ENCODE assay signal across 10 mouse cellular contexts in genomic region chr8:22091568-22091967, GRCm38 (mm10). TPM values are rescaled to one million over a fixed set of nuclear protein-coding genes. Genes with fewer than 3 reads are reported as not detected.
DNase-seq lines count a peak whose midpoint lies in the region; ATAC-seq and TF ChIP-seq lines count a peak whose summit lies in the region.
"Had no signal": no experiment of that assay in that cellular context is flagged by ENCODE, and none has a peak within 500 bp of the region (broad histone marks: within the 10 kb centered on the region; RNA-seq: fewer than 3 reads in every experiment).

No protein-coding gene starts in this region.

- no peak for TF ChIP-seq CTCF in thymus, adult 2 months (IDR thresholded peaks at IDR 0.05; ENCODE audit: borderline replicate concordance, control insufficient read depth, extremely low read depth, insufficient read depth, low read length, poor library complexity)

- TF ChIP-seq POLR2A in thymus, adult 2 months (IDR thresholded peaks at IDR 0.05; ENCODE audit: control insufficient read depth, extremely low read depth, insufficient read depth, low read length, poor library complexity), result no peak

- H3K36me3 ChIP-seq in hindbrain, embryonic 14.5 days (replicated peaks; ENCODE audit: control insufficient read depth, insufficient read depth), result no peaks in the 10 kb centered on the region
- H3K36me3 ChIP-seq in hindbrain, embryonic 13.5 days, result no peaks in the 10 kb centered on the region
- no peaks in the 10 kb centered on the region for H3K36me3 ChIP-seq in thymus, adult 2 months (ENCODE audit: control insufficient read depth, insufficient read depth, low read length)
- no peaks in the 10 kb centered on the region for H3K36me3 ChIP-seq in embryonic facial prominence, embryonic 10.5 days (replicated peaks)
- H3K36me3 ChIP-seq: neural tube, embryonic 13.5 days had no signal

- H3K4me2 ChIP-seq in hindbrain, embryonic 14.5 days (replicated peaks), result no peak overlapping the region
- no peak overlapping the region for H3K4me2 ChIP-seq in hindbrain, embryonic 13.5 days
- H3K4me2 ChIP-seq: neural tube, embryonic 13.5 days had no signal

- no peak overlapping the region for H3K9ac ChIP-seq in hindbrain, embryonic 14.5 days
- H3K9ac ChIP-seq in hindbrain, embryonic 13.5 days, result no peak overlapping the region
- H3K9ac ChIP-seq: neural tube, embryonic 13.5 days had no signal

- H3K27ac ChIP-seq in hindbrain, embryonic 14.5 days, result no peak overlapping the region
- H3K27ac ChIP-seq in hindbrain, embryonic 13.5 days, result no peak overlapping the region
- H3K27ac ChIP-seq in thymus, adult 2 months (ENCODE audit: control insufficient read depth, insufficient read depth, low read length), result no peak overlapping the region
- H3K27ac ChIP-seq in embryonic facial prominence, embryonic 10.5 days (replicated peaks), result no peak overlapping the region
- H3K27ac ChIP-seq: neural tube, embryonic 13.5 days had no signal

- 49% methylated on average over 8 of the region's 8 CpGs for WGBS in hindbrain, embryonic 14.5 days
- WGBS in hindbrain, embryonic 13.5 days, result 50% methylated on average over 8 of the region's 8 CpGs
- WGBS in thymus, adult 2 months, result 64% methylated on average over 8 of the region's 8 CpGs
- 54% methylated on average over 8 of the region's 8 CpGs for WGBS in embryonic facial prominence, embryonic 10.5 days

- no peaks in the 10 kb centered on the region for H3K4me1 ChIP-seq in hindbrain, embryonic 14.5 days (replicated peaks; ENCODE audit: control insufficient read depth, insufficient read depth, low read length)
- no peaks in the 10 kb centered on the region for H3K4me1 ChIP-seq in hindbrain, embryonic 13.5 days (replicated peaks)
- no peaks in the 10 kb centered on the region for H3K4me1 ChIP-seq in thymus, adult 2 months (replicated peaks; ENCODE audit: control insufficient read depth, insufficient read depth, low read length)
- no peaks in the 10 kb centered on the region for H3K4me1 ChIP-seq in embryonic facial prominence, embryonic 10.5 days
- H3K4me1 ChIP-seq: neural tube, embryonic 13.5 days had no signal

- H3K9me3 ChIP-seq in hindbrain, embryonic 14.5 days (ENCODE audit: control insufficient read depth, low read length), result no peaks in the 10 kb centered on the region
- no peaks in the 10 kb centered on the region for H3K9me3 ChIP-seq in hindbrain, embryonic 13.5 days
- no peaks in the 10 kb centered on the region for H3K9me3 ChIP-seq in embryonic facial prominence, embryonic 10.5 days
- H3K9me3 ChIP-seq: neural tube, embryonic 13.5 days had no signal

- ATAC-seq in hindbrain, embryonic 14.5 days (ENCODE audit: low FRiP score), result no peak
- no peak for ATAC-seq in hindbrain, embryonic 13.5 days (ENCODE audit: low FRiP score)
- ATAC-seq in megakaryocyte, adult 5-6 weeks (ENCODE audit: poor library complexity, severe bottlenecking), result no peak
- ATAC-seq in inflammation-experienced regulatory T-cells, adult 6 months, result no peak
- no peak for ATAC-seq in activated CD4-positive, CD25-positive, alpha-beta regulatory T cell, adult 4 months

- no peak overlapping the region for H3K4me3 ChIP-seq in hindbrain, embryonic 14.5 days (replicated peaks; ENCODE audit: low read length)
- H3K4me3 ChIP-seq in hindbrain, embryonic 13.5 days, result no peak overlapping the region
- H3K4me3 ChIP-seq in thymus, adult 2 months (ENCODE audit: control insufficient read depth, insufficient read depth, low read length), result no peak overlapping the region
- H3K4me3 ChIP-seq in embryonic facial prominence, embryonic 10.5 days, result no peak overlapping the region
- H3K4me3 ChIP-seq: neural tube, embryonic 13.5 days had no signal

- H3K27me3 ChIP-seq in hindbrain, embryonic 14.5 days (ENCODE audit: control insufficient read depth, insufficient read depth, low read length), result no peaks in the 10 kb centered on the region
- H3K27me3 ChIP-seq in hindbrain, embryonic 13.5 days, result no peaks in the 10 kb centered on the region
- H3K27me3 ChIP-seq in thymus, adult 2 months (ENCODE audit: control insufficient read depth, insufficient read depth, low read length), result no peaks in the 10 kb centered on the region
- H3K27me3 ChIP-seq in embryonic facial prominence, embryonic 10.5 days (replicated peaks; ENCODE audit: low read depth, poor library complexity, severe bottlenecking), result no peaks in the 10 kb centered on the region
- H3K27me3 ChIP-seq: neural tube, embryonic 13.5 days had no signal

- peak; percentile 24 for DNase-seq in hindbrain, embryonic 14.5 days (ENCODE audit: low spot score)
- peak; percentile 2 for DNase-seq in thymus, adult 2 months
- DNase-seq in thymus, postnatal 0 days (ENCODE audit: low spot score), result no peak
- DNase-seq in embryonic facial prominence, embryonic 10.5 days (ENCODE audit: low spot score), result peak; percentile 22
- DNase-seq: gastrocnemius, postnatal 25 days had no signal

RNA-seq across cellular contexts. Expression of gene Alg11, which starts 31.0 kb away (rescaled TPM):
- polyA plus RNA-seq in hindbrain, embryonic 14.5 days (2014; fragmentation: Nextera tagmentation; extraction: Ambion mirVana), result 34.1 and 41.6 TPM in 2 replicates
- polyA plus RNA-seq in hindbrain, embryonic 13.5 days (2015; fragmentation: Nextera tagmentation; extraction: Ambion mirVana), result 33.8 and 37.2 TPM in 2 replicates
- polyA plus RNA-seq in thymus, adult 2 months (2012; rRNA removed), result 3.7 and 4.0 TPM in 2 replicates
- polyA plus RNA-seq in thymus, postnatal 0 days (2015; fragmentation: Nextera tagmentation; extraction: Ambion mirVana), result 15.4 and 16.5 TPM in 2 replicates
- polyA plus RNA-seq in embryonic facial prominence, embryonic 10.5 days (2016; fragmentation: Nextera tagmentation; extraction: Ambion mirVana), result 41.7 and 45.1 TPM in 2 replicates
- total RNA-seq in megakaryocyte, adult 5-6 weeks (2015), result 8.6 and 8.9 TPM in 2 replicates
- 10.9 and 12.5 TPM in 2 replicates for total RNA-seq in megakaryocyte, adult 5-6 weeks (2017)
- polyA plus RNA-seq in inflammation-experienced regulatory T-cells, adult 6 months (2017; shearing (Covaris generic)), result 10 to 100 TPM; 20.0 to 28.1 (median 21.0) TPM
- polyA plus RNA-seq in activated CD4-positive, CD25-positive, alpha-beta regulatory T cell, adult 4 months (2017; shearing (Covaris generic)), result 10 to 100 TPM; 19.7 to 20.2 TPM

RNA-seq across cellular contexts. Expression of gene Atp7b, which starts 31.5 kb away (rescaled TPM):
- 1.9 and 2.0 TPM in 2 replicates for polyA plus RNA-seq in hindbrain, embryonic 14.5 days (2014; fragmentation: Nextera tagmentation; extraction: Ambion mirVana)
- polyA plus RNA-seq in hindbrain, embryonic 13.5 days (2015; fragmentation: Nextera tagmentation; extraction: Ambion mirVana), result 1.6 and 1.7 TPM in 2 replicates
- polyA plus RNA-seq in thymus, adult 2 months (2012; rRNA removed), result 1.5 and 1.8 TPM in 2 replicates
- polyA plus RNA-seq in thymus, postnatal 0 days (2015; fragmentation: Nextera tagmentation; extraction: Ambion mirVana), result 2.3 and 2.4 TPM in 2 replicates
- 1.9 and 2.1 TPM in 2 replicates for polyA plus RNA-seq in embryonic facial prominence, embryonic 10.5 days (2016; fragmentation: Nextera tagmentation; extraction: Ambion mirVana)
- 0.47 and 0.62 TPM in 2 replicates for total RNA-seq in megakaryocyte, adult 5-6 weeks (2015)
- total RNA-seq in megakaryocyte, adult 5-6 weeks (2017), result 0.29 and 0.69 TPM in 2 replicates
- polyA plus RNA-seq in inflammation-experienced regulatory T-cells, adult 6 months (2017; shearing (Covaris generic)), result under 1 TPM; 0.07 to 0.14 (median 0.13) TPM
- polyA plus RNA-seq in activated CD4-positive, CD25-positive, alpha-beta regulatory T cell, adult 4 months (2017; shearing (Covaris generic)), result not detected

RNA-seq across cellular contexts. Expression of gene Nek5, which starts 33.3 kb away (rescaled TPM):
- 1.3 and 1.7 TPM in 2 replicates for polyA plus RNA-seq in hindbrain, embryonic 14.5 days (2014; fragmentation: Nextera tagmentation; extraction: Ambion mirVana)
- 0.56 and 1.3 TPM in 2 replicates for polyA plus RNA-seq in hindbrain, embryonic 13.5 days (2015; fragmentation: Nextera tagmentation; extraction: Ambion mirVana)
- polyA plus RNA-seq in thymus, adult 2 months (2012; rRNA removed), result 0.06 and 0.11 TPM in 2 replicates
- 0.23 TPM in 1 of 2 replicates, not detected in the other for polyA plus RNA-seq in thymus, postnatal 0 days (2015; fragmentation: Nextera tagmentation; extraction: Ambion mirVana)
- 0.15 TPM in 1 of 2 replicates, not detected in the other for polyA plus RNA-seq in embryonic facial prominence, embryonic 10.5 days (2016; fragmentation: Nextera tagmentation; extraction: Ambion mirVana)
- total RNA-seq in megakaryocyte, adult 5-6 weeks (2015), result not detected in 2 replicates
- not detected in 2 replicates for total RNA-seq in megakaryocyte, adult 5-6 weeks (2017)
- under 1 TPM in 1 of 3 experiments, not detected in 2; 0.24 TPM for polyA plus RNA-seq in inflammation-experienced regulatory T-cells, adult 6 months (2017; shearing (Covaris generic))
- under 1 TPM in 1 of 2 experiments, not detected in 1; 0.22 TPM for polyA plus RNA-seq in activated CD4-positive, CD25-positive, alpha-beta regulatory T cell, adult 4 months (2017; shearing (Covaris generic))
